Mouse (Mus musculus) central nervous system, embryonic 18 days (tissue): ENCODE data around the gene Paqr7. TPM values are rescaled to one million over a fixed set of nuclear protein-coding genes. Genes with fewer than 3 reads are reported as not detected.

ENCODE experiments used
- polyA plus RNA-seq: library from polyadenylated mRNA; depleted of rRNA; stranded (reverse); fragments of >200 nt; gene quantifications from 2 replicates; pipeline ENCODE4 v1.2.3, GENCODE M21; 2012; rRNA removed

The Paqr7 gene
- polyA plus RNA-seq: 27.0 and 28.2 TPM in 2 replicates

DNA sequence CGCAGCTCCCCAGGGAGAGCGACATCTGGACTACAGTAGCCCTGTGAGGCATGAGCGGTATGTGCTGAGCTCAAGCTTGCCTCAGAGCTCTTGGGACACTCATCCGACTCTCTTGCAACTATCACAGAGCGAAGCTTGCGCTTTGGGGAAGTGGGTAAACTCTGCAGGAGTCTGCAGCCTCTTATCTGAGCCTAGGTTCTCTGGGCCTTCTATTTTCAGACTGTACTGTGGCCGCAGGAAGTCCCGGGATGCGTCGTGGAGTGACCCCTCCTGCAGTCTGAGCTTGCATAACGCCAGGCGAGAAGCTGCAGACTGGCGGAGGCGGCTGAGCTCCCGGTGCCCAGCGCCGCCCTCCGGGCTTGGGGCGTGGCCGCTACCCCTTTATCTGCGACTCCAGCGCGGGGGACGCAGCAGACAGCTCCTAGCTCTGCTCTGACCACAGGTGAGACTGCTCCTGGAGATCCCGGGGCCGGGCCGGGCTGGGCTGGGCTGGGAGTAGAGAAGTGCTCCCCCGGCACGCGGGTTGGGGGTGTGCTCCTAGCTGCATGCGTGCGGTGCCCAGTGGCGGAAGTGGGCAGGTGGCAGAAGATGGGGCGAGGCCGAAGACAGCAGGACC is at the start of gene Paqr7:
Paqr7 (plus strand) TSS at position 103 of the 616 bp plus-strand sequence.

DNA sequence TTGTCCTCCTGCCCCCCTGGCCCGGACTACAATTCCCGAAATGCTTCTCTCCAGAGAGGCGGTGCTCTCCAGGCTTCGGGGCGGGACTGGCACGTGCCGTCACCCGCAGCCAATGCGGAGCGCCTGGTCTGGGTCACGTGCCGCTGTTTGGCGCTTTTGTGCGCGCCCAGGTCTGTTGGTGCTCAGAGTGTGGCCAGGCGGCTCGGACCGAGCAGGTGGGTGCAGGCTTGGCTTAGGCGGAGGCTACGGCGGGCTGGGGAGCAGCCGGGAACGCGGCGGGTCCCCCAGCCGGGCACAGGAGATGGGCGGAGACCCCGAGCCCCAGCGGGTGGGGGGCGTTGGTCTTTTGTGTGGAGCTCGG is 28.3 kb upstream of the Paqr7 start, which contains the start of gene Stmn1:
Stmn1 (plus strand) TSS at position 106 of the 361 bp plus-strand sequence.

DNA sequence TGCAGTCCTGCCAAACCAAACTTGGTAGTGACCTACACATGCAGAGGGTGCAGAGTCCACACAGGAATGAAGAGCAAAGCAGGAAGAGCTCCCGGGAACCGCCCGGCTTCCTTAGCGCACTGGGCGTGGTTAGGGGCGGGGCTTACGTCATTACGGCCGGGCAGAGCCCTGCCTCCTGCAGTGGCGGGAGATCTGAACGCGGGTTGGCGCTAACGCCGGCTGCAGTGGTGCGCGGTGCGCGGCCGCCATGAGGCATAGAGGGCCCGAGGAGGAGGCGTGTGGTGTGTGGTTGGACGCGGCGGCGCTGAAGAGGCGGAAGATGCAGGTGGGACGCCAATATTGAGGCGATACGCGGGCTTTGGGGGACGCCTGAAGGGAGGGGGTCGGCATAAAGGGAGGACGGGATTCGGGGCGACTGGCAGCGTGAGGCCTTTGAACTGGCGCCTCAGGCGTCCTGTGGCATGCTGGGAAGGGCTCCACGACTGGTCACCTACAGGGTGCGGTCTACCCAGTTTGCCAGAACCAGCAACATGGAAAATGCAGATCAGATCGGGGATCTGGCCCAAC is 14.4 kb downstream of the Paqr7 start, which contains the start of gene Aunip:
Aunip (plus strand) TSS at position 155 of the 567 bp plus-strand sequence.

DNA sequence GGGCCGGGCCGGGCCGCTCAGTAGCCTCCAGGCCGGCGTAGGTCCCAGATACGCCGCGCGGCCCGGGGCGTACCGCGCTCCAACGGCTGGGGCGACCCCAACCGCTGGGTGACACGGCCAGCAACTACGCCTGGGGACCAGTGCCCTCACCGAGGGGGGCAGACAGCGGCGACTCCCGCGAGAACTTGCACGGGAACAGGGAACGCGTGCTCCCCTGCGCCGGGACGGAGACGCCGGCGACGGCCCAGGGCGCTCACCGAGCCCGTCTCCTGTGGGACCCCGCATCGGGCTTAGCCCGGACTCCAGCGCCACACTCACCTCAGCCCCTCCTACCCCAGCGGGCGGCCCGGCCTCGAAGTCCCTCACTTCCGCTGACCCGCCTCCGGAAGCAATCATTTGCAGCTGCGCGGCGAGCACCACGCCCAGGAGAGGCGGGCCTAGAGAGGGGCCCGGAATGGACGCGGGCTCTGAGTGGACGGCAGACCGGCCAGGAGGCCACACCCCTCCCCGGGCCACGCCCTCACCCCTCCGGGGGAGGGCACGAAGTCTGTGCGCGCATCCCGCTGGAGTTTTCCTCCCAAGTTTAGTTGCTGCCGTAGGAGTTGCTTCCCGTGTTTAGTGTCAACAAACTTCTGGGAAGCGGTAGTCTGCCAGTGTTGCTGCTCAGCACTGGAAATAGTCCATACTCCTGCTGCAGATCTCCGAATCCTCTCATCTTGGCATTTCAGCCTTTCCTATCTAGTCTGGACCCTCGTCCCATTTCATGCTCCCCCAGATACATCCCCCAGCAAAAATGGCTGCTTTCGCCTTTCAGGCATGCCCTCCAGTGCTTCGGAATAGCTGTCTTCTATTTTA is 38.7 kb downstream of the Paqr7 start, which contains the start of gene Mtfr1l:
Mtfr1l (minus strand) TSS at position 456 of the 855 bp plus-strand sequence.

DNA sequence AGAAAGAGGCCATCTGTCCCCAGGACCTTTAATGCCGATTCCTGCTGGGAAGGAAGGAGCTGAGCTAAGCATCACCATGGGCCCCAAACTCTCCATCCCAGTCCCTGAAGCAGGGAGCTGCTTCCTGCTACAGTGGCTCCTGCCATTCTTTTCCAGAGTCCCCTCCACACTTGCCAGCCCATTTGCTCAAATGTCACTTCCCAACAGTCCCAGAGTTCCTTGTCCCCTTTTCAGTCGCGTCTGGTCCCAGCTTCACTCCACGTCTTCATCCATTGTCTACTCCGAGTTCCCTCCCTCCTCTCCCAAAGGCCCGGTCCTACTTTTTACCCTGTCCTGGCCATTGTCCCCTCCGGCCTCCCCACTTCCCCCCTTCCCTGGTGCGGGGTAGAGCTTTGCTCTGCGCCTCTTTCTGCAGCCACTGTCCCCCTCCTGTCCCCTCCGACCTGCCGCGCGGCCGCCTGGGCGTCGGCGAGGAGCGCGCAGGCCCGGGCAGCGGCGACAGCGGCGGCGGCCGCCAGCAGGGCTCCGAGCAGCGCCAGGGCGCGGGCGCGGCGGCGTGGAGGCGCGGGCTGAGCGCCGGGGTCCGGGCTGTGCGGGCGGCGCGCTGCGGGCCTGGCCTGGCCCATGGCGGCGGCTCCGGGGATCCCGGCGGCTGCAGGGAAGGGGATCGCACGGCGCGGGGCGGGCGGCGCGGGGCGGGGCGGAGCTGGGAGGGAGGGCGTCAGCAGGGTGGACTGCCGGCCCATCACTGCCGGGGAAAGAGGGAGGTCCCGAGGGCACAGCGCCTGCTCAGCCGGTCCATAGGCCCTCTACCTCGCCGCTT is 55.2 kb downstream of the Paqr7 start, which contains the start of gene Selenon:
Selenon (minus strand) TSS at position 673 of the 823 bp plus-strand sequence.

Other genes with a start within 250 kb of the Paqr7 start
- gene Gm30191, start 249.8 kb upstream of the Paqr7 start, polyA plus RNA-seq: 0.14 and 0.25 TPM in 2 replicates
- 21.6 and 22.1 TPM in 2 replicates for gene Grrp1, start 242.6 kb upstream of the Paqr7 start, polyA plus RNA-seq
- gene Pdik1l, start 208.8 kb upstream of the Paqr7 start, polyA plus RNA-seq: 17.9 and 19.9 TPM in 2 replicates
- gene Trim63, start 181.6 kb upstream of the Paqr7 start, polyA plus RNA-seq: 0.36 and 0.60 TPM in 2 replicates
- gene Slc30a2, start 153.5 kb upstream of the Paqr7 start, polyA plus RNA-seq: 0.05 and 0.69 TPM in 2 replicates
- gene Extl1, start 112.8 kb upstream of the Paqr7 start, polyA plus RNA-seq: 1.1 and 1.2 TPM in 2 replicates
- 15.4 and 16.4 TPM in 2 replicates for gene Pafah2, start 100.4 kb upstream of the Paqr7 start, polyA plus RNA-seq
- gene Stmn1, start 28.4 kb upstream of the Paqr7 start, polyA plus RNA-seq: 2,052 and 2,688 TPM in 2 replicates
- gene Aunip, start 14.3 kb downstream of the Paqr7 start, polyA plus RNA-seq: 1.6 and 2.1 TPM in 2 replicates
- gene Mtfr1l, start 38.7 kb downstream of the Paqr7 start, polyA plus RNA-seq: 152 TPM in 2 replicates
- 29.5 and 30.2 TPM in 2 replicates for gene Selenon, start 55.5 kb downstream of the Paqr7 start, polyA plus RNA-seq
- 5.1 and 5.7 TPM in 2 replicates for gene Man1c1, start 207.6 kb downstream of the Paqr7 start, polyA plus RNA-seq